Mouse (Mus musculus) neutrophil, adult 5-6 weeks (primary cell): ENCODE measurements around the gene Olfr324. TPM values are rescaled to one million over a fixed set of nuclear protein-coding genes. Genes with fewer than 3 reads are reported as not detected.

ENCODE experiments used
- ATAC-seq: fragments of 151-379, 151-347 bp; 2 replicates; pipeline ENCODE4 v1.8.0; 2017; ENCODE audit warnings: mild to moderate bottlenecking, moderate TSS enrichment; ENCODE audit not compliant: insufficient number of reproducible peaks, poor library complexity, low FRiP score, severe bottlenecking; ENCODE audit errors: extremely low read depth
- total RNA-seq: library from RNA; stranded (forward); fragments of 200-1000 nt; gene quantifications from 2 replicates; pipeline ENCODE4 v1.2.3, GENCODE M21; 2017

Olfr324 gene
- not detected in 2 replicates for total RNA-seq

DNA sequence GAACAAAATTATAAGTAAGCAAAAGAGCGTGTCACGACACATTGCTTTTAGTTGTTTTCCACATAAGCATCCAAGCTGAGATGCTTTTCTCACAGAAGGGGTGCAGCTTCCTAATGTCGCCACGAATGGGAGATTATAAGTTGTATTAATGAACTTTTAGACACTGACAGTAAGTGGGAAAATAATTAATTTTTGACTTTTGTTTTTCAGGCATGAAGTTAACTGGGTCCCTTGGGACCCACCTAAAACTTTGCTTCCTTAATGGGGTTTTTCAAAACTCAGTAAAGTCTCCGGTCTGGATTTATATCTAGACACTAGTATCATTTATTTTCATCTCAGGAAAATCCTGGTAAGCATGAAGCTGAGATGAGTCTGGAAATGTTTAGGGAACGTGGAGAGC, at the start of gene Olfr324:
Gene Olfr324 (plus strand): TSS at position 301 of the 400 bp plus-strand sequence.
- no peak for ATAC-seq

DNA sequence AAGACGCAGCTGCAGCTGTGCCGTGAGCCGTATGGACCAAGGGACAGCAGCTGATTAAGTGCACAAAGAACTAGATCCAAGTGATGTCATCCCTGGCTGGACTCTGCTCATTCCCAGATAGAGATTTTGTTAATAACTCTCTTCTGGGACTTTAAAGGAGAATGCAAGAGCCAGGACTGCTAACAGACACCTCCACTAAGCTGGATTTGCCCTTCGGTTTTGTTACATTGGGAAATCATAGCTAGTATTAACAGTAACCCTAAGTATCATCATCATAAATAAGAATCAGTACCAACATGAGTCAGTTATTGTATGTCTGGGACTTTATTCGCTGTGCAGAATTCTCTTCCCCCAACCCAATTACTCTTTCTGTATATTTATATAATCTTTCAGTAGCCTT, 48.6 kb upstream of the Olfr324 start, which contains the start of gene Olfr329-ps:
Gene Olfr329-ps (minus strand): TSS at position 101 of the 400 bp plus-strand sequence.
- no peak for ATAC-seq

DNA sequence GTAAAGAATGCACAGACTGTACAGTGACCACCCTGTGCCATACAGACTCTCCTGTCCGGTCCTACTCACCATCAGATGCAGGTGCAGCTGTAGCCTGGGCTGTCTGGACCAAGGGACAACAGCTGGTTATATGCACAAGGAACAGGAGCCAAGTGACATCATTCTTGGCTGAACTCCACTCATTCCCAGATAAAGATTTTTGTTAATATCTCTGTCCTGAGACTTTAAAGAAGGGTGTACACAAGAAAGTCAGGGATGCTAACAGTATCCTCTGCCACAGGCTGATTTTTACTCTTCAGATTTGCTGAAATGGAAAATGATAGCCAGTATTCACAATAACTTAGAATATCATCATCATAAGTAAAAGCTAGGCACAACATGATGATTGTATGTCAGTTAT, 39.4 kb upstream of the Olfr324 start, which contains the start of gene Olfr328:
Gene Olfr328 (minus strand): TSS at position 101 of the 400 bp plus-strand sequence.
- ATAC-seq: no peak

DNA sequence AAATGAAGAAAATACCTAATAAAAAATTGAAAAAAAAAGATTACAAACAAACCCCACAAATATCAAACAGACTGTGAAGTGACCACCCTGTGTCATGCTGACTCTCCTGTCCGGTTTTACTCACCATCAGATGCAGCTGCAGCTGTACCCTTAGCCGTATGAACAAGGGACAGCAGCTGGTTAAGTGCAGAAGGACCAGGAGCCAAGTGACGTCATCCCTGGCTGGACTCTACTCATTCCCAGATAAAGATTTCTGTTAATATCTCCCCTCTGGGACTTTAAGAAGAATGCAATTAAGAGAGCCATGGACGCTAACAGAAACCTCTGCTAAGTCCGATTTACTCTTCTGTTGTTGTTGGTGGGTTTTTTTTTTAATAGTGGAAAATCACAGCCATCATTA, 24.5 kb upstream of the Olfr324 start, which contains the start of gene Olfr224:
Gene Olfr224 (minus strand): TSS at position 149 of the 400 bp plus-strand sequence.
- ATAC-seq: no peak

DNA sequence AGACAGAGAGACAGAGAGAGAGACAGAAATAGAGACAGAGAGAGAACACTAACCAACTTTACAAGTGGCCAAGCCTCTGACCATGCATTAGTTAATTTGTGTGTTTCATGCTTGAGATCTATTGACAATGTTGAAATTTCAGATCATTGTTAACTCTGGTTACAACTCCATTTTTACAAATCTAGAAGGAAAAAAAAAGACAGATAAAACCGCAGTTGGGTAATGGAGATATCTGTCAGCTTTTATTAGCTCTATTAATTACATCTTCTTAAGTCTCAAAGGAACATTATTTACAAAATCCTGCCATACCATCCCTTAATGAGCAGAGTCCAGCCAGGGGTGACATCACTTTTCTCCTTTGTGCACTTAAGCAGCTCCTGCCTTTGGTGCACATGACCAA, 17.5 kb upstream of the Olfr324 start, which contains the start of gene Olfr325:
Gene Olfr325 (plus strand): TSS at position 301 of the 400 bp plus-strand sequence.
- ATAC-seq: no peak

DNA sequence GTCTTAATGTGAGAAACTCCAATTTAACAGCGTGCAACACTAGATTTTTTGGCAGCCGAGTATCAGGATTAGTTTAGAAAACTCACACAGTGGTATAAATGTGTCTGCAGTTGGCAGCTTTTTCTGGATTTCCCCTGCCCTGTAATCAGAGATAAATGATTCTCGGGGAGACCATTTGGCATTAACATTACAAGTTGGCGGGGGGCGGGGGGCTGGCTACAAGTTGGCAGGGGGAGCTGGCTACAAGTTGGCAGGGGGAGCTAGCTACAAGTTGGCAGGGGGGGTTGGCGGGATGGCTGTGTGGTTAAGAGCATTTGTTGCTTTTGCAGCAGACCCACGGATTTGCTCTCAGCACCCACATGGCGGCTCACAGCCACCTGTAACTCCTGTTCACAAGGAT, 16.3 kb upstream of the Olfr324 start:
- ATAC-seq: no peak

DNA sequence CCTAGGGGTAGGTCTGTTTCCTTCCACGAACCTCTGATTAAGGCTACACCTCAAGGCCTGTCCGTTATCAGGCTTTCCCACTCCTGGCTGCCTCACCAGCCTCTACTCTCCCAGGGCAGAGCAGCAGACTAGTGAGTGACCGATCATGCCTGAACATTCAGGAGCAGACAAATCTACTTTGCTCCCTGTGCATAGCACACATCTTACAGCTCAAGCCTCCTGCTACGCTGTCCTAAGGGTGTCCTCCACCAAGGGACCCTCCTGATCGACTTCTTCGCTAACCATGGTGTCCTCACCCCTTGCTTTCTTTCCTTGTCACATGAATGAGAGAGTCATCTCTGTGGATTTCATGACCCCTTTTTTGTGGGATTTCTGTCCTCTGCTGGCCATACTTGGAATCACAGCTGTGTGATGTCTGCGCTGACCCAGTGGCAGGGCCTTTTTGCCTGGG, 7.0 kb upstream of the Olfr324 start:
- ATAC-seq: no peak

DNA sequence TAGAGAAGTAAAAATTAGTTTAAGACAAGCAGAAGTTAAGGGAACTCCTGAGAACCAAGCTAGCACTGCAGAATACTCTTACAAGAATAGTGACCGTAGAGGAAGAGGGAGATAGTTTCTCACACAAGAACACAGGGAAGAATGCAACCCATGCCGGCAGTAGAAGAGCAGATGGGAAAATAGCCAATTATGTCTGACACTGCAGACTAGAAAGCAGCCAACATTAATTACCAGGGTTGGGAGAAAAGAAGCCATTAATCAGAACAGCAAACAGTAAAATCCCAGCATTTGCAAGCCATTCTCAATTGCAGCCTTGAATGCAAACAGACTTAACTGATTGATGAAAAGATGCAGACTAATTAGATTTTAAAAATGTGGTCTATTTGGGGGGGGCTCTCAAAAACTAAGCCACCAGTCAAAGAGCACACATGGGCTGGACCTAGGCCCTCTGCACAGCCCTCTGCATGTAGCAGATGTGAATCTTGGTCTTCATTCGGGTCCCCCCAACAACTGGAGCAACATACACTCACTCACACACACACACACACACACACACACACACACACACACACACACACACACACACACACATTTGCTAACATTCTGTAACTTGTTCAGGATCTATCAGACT, 6.2 kb upstream of the Olfr324 start:
- ATAC-seq: no peak

DNA sequence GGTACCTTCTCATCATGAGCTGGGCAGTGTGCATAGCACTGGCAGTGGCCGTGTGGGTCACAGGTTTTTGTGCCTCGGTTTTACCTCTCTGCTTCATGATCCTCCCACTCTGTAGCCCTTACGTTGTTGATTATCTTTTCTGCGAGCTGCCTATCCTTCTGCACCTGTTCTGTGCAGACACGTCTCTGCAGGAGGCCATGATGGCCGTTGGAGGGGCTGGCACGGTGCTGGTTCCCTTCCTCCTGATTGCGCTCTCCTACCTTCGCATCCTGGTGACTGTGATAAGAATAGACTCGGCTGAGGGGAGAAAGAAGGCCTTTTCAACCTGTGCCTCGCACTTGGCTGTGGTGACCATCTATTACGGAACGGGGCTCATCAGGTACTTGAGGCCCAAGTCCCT, 2.9 kb downstream of the Olfr324 start:
- no peak for ATAC-seq

DNA sequence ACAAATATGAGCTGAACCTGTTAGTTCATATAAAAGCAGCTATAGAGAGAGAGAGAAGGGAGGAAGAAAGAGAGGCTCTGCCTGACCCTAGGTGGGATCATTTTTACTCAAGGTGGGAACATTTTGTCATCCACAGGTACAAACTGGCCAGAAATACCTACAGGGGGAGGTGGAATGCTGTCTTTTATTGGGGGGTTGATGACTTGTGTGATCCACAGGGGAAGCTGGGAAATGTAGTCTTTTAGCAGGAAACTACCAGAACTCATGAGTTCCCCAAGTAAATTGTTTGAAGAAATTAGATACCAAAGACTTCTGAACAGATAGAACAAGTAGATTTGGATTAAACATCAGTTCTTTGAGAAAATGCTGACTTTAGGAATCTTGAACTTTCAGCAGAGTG, 7.1 kb downstream of the Olfr324 start:
- ATAC-seq: no peak

DNA sequence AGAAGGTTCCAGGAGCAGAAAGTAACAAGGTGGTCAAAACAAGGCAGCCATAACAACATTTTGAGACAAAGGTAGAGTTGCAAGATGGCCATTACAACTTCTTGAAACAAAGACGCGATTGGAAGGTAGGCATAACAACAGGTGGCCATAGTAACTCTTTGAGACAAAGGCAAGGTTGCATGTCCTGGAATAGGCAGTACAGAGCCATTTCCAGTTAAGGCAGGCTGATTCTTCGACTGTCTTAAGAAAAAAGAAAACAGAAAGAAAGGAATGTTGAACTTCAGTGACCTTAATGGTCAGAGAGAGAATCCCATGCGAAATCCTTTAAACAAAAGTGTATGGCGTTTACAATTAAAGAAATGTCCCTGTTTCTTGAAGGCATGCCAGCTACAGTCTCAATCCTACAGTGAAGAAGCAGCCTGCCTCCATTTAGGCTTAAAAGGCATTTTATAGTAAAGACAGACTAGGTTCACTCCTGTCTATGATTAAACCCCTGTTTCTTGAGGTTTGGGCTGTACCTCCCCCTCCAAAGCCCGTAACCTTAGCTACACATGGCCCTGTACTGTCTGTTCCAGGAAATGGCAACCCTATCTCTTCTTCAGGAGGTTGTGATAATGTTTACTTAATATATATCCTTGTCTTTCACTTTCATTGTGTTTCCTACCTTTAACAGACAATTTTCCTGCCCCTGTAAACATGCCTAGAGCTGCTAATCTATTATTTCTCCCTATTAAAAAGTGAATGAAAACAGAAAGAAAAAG, 8.1 kb downstream of the Olfr324 start:
- ATAC-seq: no peak

DNA sequence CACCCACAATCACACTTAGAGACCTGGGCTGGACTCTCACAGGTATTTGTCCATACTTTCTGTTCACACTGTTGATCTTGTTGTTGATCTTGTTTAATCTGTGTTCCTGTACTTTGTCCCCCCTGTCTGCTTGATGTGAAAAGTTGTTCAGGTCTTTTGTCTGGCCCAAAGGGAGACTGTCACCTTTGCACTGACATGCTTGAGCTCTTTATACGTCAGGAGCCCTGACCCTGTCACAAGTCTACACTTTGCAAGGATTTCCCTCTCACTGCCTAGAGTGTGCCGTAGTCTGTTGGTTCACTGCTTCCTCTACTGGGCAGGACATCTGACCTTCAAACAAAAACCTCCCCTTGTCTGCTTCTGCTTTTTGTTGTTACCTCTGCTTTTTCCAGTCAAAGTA, 9.8 kb downstream of the Olfr324 start:
- no peak for ATAC-seq

DNA sequence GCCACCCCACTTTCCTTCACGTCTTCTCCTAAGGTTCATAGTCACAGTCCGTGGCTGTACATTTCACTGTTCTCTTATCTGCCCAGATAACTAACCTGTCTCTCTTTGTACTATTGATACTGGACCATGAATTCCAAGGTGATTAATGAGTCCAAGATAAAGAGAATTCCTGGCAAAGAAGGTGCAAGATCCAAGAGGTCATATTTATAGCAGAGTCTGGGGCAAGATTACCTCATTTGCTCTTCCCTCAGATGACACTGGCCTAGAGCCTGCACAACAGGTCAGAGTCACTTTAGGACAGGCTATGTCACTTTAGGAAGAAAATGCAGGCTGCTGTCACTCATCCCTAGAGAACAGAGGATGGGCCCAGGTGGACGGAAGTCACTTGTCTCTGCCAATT, 10.3 kb downstream of the Olfr324 start:
- no peak for ATAC-seq

DNA sequence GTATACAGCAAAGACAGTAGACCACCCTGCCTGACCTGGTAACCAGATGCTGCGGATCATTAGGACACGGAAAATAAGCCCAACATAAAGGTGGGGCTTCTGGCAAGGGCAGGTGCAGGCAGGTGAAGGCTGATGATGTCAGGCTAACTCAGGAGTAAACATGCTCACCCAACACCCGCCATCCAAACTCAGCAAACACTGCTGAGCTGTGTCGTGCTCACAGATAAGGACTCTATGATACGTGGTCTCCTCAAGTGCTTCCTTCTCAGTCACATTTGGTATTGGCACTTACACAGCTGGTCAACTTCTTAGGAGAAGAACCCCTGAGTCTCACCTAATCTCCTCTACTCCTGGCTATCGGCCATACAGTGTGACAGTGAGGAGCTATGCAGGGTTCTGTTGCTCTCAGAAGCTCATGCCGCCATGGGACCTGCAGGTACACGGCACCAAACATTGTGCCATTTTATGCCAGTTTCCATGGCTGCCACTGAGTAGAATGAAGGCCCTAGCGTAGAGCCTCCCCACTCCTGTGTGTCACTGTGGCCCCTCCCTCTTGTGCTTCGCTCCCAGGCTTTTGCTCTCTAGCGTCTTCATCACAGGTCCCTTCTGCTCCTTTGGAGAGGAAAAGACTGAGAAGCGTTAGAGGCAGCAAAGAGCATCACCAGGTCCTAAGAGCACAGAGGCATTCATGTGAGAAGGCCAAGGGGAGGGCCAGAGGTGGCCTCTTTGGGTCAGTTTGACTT, 11.4 kb downstream of the Olfr324 start:
- no peak for ATAC-seq

DNA sequence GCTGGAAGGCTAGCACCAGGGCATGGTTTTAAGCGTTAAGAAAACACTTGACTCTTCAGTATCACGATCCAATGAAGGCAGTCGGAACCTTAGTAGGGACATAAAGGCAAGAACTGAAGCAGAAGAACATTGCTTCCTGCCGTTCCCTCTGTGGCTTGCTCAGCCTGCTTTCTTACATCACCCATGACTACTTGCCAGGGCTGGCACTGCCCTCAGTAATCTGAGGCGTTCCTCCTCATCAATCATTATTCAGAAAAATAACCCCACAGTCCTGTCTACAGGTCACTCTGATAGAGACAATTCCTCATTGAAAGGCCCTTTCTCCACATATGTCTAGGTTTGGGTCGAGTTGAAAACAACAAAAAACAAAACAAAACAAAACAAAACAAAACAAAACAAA, 12.1 kb downstream of the Olfr324 start:
- no peak for ATAC-seq

DNA sequence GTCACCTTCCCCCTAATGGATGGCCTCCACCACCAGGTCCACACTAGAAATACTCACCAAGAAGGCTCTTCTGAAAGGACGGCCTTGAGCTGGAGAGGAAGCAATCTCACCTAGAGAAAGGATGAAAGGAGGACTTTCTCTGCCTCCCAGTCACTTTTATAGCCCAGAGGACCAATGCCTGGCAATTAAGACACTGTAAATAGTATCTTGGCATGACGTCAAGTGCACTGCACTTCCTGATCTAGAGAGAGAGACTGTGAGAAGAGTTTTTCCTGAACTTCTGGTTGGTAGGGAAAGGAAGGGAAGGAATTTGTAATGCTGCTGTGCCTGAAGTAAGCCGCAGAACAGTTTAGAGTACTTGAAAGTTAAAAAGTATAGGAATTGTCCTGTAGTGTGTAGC, 18.4 kb downstream of the Olfr324 start:
- no peak for ATAC-seq

DNA sequence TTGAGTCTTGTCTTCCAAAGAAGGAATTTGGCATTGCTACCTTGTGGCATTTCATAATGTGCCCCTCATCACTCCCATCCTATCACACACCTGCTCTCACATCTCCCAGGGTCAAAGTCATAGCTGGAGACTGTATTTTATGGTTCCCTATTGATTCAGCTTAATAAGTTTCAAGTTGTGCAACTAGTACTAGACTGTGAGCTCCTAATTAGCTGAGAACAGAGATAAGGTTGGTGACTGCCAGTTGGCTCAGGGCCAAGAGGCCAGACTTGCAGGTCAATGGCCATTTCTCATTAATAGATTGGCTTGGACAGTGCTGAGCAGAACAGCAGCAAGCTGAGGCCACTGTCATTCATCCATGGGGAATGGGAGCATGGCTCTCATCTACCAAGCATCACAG, 19.6 kb downstream of the Olfr324 start:
- no peak for ATAC-seq

DNA sequence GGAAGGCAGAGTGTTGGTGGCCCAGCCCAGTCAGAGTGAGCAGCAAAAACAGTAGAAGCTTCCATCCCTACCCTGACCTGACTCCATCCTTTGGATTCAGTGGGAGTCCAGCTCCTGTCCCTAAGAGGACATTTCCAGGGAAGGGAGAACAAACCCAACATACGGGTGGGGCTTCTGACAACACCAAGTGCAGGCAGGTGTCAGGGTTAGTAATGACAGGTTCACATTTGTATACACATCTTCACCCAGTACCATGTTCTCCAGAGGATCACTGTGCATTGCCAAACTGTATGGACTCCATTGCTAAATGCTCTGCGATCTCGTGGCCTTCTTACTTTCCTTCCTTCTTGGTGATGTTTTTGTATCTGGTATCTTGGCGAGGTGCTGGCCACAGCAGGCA, 21.1 kb downstream of the Olfr324 start, which contains the start of gene 2210407C18Rik:
Gene 2210407C18Rik (minus strand): TSS at position 101 of the 400 bp plus-strand sequence.
- no peak for ATAC-seq

DNA sequence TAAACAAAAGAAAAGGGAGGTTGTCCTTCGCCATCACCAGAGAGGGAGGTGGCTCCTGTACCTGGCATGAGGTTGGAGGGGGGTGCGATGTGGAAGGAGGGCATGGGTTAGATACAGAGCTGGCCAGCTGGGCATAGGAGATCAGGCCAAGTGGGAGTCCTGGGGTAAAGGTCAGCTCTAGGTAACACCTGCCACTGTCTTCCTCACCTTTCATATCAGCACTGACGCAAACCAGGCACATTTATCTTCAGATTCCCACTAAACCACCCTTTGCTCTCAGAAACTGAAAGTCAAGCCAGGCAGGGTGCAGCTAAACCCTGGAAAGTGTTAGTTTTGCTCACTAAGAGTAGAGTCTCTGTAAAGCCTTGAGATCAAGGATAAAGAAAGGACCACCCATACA, 23.5 kb downstream of the Olfr324 start:
- no peak for ATAC-seq
